9 mouse cellular contexts compared by ENCODE assay signal in genomic region chr6:125081394-125081793, GRCm38 (mm10). TPM values are rescaled to one million over a fixed set of nuclear protein-coding genes. Genes with fewer than 3 reads are reported as not detected.
DNase-seq lines count a peak whose midpoint lies in the region; ATAC-seq lines count a peak whose summit lies in the region.
"Had no signal": no experiment of that assay in that cellular context is flagged by ENCODE, and none has a peak within 500 bp of the region (broad histone marks: within the 10 kb centered on the region; RNA-seq: fewer than 3 reads in every experiment).

No protein-coding gene starts in this region.

- peak overlapping the region; percentile 44 for H3K4me3 ChIP-seq in heart, embryonic 15.5 days
- H3K4me3 ChIP-seq in embryonic facial prominence, embryonic 10.5 days = peak overlapping the region; percentile 64
- H3K4me3 ChIP-seq in hindbrain, embryonic 13.5 days = peak overlapping the region; percentile 43
- peak overlapping the region; percentile 43 for H3K4me3 ChIP-seq in midbrain, embryonic 12.5 days

- no peaks in the 10 kb centered on the region for H3K36me3 ChIP-seq in heart, embryonic 15.5 days
- H3K36me3 ChIP-seq in embryonic facial prominence, embryonic 10.5 days (replicated peaks) = no peaks in the 10 kb centered on the region
- H3K36me3 ChIP-seq in hindbrain, embryonic 13.5 days = no peaks in the 10 kb centered on the region
- no peaks in the 10 kb centered on the region for H3K36me3 ChIP-seq in midbrain, embryonic 12.5 days

- no peaks in the 10 kb centered on the region for H3K9me3 ChIP-seq in heart, embryonic 15.5 days (replicated peaks)
- no peaks in the 10 kb centered on the region for H3K9me3 ChIP-seq in embryonic facial prominence, embryonic 10.5 days
- no peaks in the 10 kb centered on the region for H3K9me3 ChIP-seq in hindbrain, embryonic 13.5 days
- no peaks in the 10 kb centered on the region for H3K9me3 ChIP-seq in midbrain, embryonic 12.5 days
- H3K9me3 ChIP-seq: G1E had no signal

- peaks cover 16% of the 10 kb centered on the region; the same call in 1 of the 2 replicates for H3K27me3 ChIP-seq in heart, embryonic 15.5 days
- peaks cover 24% of the 10 kb centered on the region for H3K27me3 ChIP-seq in embryonic facial prominence, embryonic 10.5 days (replicated peaks; ENCODE audit: low read depth, poor library complexity, severe bottlenecking)
- 0 out of 2 replicates have a peak, but pooled peaks cover 6% of the 10 kb centered on the region for H3K27me3 ChIP-seq in hindbrain, embryonic 13.5 days
- 0 out of 2 replicates have a peak, but pooled peaks cover 5% of the 10 kb centered on the region for H3K27me3 ChIP-seq in midbrain, embryonic 12.5 days

- H3K27ac ChIP-seq in heart, embryonic 15.5 days = peak overlapping the region; percentile 52
- peak overlapping the region; percentile 88 for H3K27ac ChIP-seq in embryonic facial prominence, embryonic 10.5 days (replicated peaks)
- H3K27ac ChIP-seq in hindbrain, embryonic 13.5 days = peak overlapping the region; percentile 94
- peak overlapping the region; percentile 91 for H3K27ac ChIP-seq in midbrain, embryonic 12.5 days (replicated peaks)

- H3K4me2 ChIP-seq in heart, embryonic 15.5 days = peak overlapping the region; percentile 70
- H3K4me2 ChIP-seq in hindbrain, embryonic 13.5 days = peak overlapping the region; percentile 71
- H3K4me2 ChIP-seq in midbrain, embryonic 12.5 days (replicated peaks) = peak overlapping the region; percentile 67

- DNase-seq in heart, adult 18-20 months = no peak
- no peak for DNase-seq in embryonic facial prominence, embryonic 10.5 days (ENCODE audit: low spot score)
- DNase-seq in urinary bladder, postnatal 10 days (ENCODE audit: low spot score) = no peak
- DNase-seq in left cerebral cortex, postnatal 25 days (ENCODE audit: low spot score in 2 of 2) = no peak

- WGBS in heart, embryonic 15.5 days = 23% methylated on average over 25 of the region's 25 CpGs
- WGBS in embryonic facial prominence, embryonic 10.5 days = 27% methylated on average over 25 of the region's 25 CpGs
- WGBS in hindbrain, embryonic 13.5 days = 21% methylated on average over 25 of the region's 25 CpGs
- 26% methylated on average over 25 of the region's 25 CpGs for WGBS in midbrain, embryonic 12.5 days

- H3K9ac ChIP-seq in heart, embryonic 15.5 days = peak overlapping the region; percentile 49
- H3K9ac ChIP-seq in hindbrain, embryonic 13.5 days = peak overlapping the region; percentile 77
- peak overlapping the region; percentile 68 for H3K9ac ChIP-seq in midbrain, embryonic 12.5 days (replicated peaks)

- H3K4me1 ChIP-seq in heart, embryonic 15.5 days (replicated peaks) = peaks cover 14% of the 10 kb centered on the region
- H3K4me1 ChIP-seq in embryonic facial prominence, embryonic 10.5 days = peaks cover 22% of the 10 kb centered on the region
- peaks cover 18% of the 10 kb centered on the region for H3K4me1 ChIP-seq in hindbrain, embryonic 13.5 days (replicated peaks)
- H3K4me1 ChIP-seq in midbrain, embryonic 12.5 days = 0 out of 2 replicates have a peak, but pooled peaks cover 7% of the 10 kb centered on the region

- intact Hi-C loops in left cerebral cortex, postnatal 25 days (cut with DNase I) = loop anchor here (5.0 to 10.0 kb wide), 2 partner anchors 77 to 224 kb away; partner anchors contain the start of genes P3h3 and Zfp384

- ATAC-seq in heart, embryonic 15.5 days (replicated peaks; ENCODE audit: insufficient number of reproducible peaks, insufficient read depth, low FRiP score, low read depth) = 0 out of 2 replicates have a peak, but pooled peaks have one; percentile 12
- ATAC-seq in hindbrain, embryonic 13.5 days (ENCODE audit: low FRiP score) = peak; percentile 73
- peak; percentile 47 for ATAC-seq in midbrain, embryonic 12.5 days (ENCODE audit: low FRiP score, low read depth)
- no peak for ATAC-seq in megakaryocyte progenitor cell, adult 5-6 weeks (replicated peaks; ENCODE audit: poor library complexity)

RNA-seq across cellular contexts. Expression of gene Lpar5, which starts 13.7 kb away (rescaled TPM):
- 0.35 and 0.90 TPM in 2 replicates for polyA plus RNA-seq in heart, embryonic 15.5 days (2015; fragmentation: Nextera tagmentation; extraction: Ambion mirVana)
- under 1 TPM; 0.25 to 0.62 TPM for total RNA-seq in heart, adult 18-20 months (2021)
- polyA plus RNA-seq in embryonic facial prominence, embryonic 10.5 days (2016; fragmentation: Nextera tagmentation; extraction: Ambion mirVana) = 0.10 and 0.21 TPM in 2 replicates
- polyA plus RNA-seq in hindbrain, embryonic 13.5 days (2015; fragmentation: Nextera tagmentation; extraction: Ambion mirVana) = 0.55 and 0.65 TPM in 2 replicates
- 0.16 and 0.26 TPM in 2 replicates for polyA plus RNA-seq in midbrain, embryonic 12.5 days (2016; fragmentation: Nextera tagmentation; extraction: Ambion mirVana)
- total RNA-seq in left cerebral cortex, postnatal 25 days (2021) = under 1 TPM; 0.60 to 0.96 TPM
- total RNA-seq in megakaryocyte progenitor cell, adult 5-6 weeks (2015) = 6.7 and 10.6 TPM in 2 replicates
- 3.5 and 6.7 TPM in 2 replicates for total RNA-seq in megakaryocyte progenitor cell, adult 5-6 weeks (2017)

RNA-seq across cellular contexts. Expression of gene Chd4, which starts 14.4 kb away (rescaled TPM):
- polyA plus RNA-seq in heart, embryonic 15.5 days (2015; fragmentation: Nextera tagmentation; extraction: Ambion mirVana) = 61.1 and 63.4 TPM in 2 replicates
- total RNA-seq in heart, adult 18-20 months (2021) = 100 to 1,000 TPM; 105 to 111 TPM
- polyA plus RNA-seq in embryonic facial prominence, embryonic 10.5 days (2016; fragmentation: Nextera tagmentation; extraction: Ambion mirVana) = 102 and 105 TPM in 2 replicates
- polyA plus RNA-seq in hindbrain, embryonic 13.5 days (2015; fragmentation: Nextera tagmentation; extraction: Ambion mirVana) = 123 and 126 TPM in 2 replicates
- polyA plus RNA-seq in midbrain, embryonic 12.5 days (2016; fragmentation: Nextera tagmentation; extraction: Ambion mirVana) = 127 and 132 TPM in 2 replicates
- total RNA-seq in left cerebral cortex, postnatal 25 days (2021) = 100 to 1,000 TPM; 154 to 161 TPM
- total RNA-seq in megakaryocyte progenitor cell, adult 5-6 weeks (2015) = 85.7 and 91.6 TPM in 2 replicates
- 299 and 375 TPM in 2 replicates for total RNA-seq in megakaryocyte progenitor cell, adult 5-6 weeks (2017)

RNA-seq across cellular contexts. Expression of gene Acrbp, which starts 31.9 kb away (rescaled TPM):
- polyA plus RNA-seq in heart, embryonic 15.5 days (2015; fragmentation: Nextera tagmentation; extraction: Ambion mirVana) = 5.2 and 7.1 TPM in 2 replicates
- total RNA-seq in heart, adult 18-20 months (2021) = 1 to 10 TPM in 1 of 2 experiments, under 1 TPM in 1; 0.99 to 2.7 TPM
- 15.9 and 17.8 TPM in 2 replicates for polyA plus RNA-seq in embryonic facial prominence, embryonic 10.5 days (2016; fragmentation: Nextera tagmentation; extraction: Ambion mirVana)
- 17.5 and 19.7 TPM in 2 replicates for polyA plus RNA-seq in hindbrain, embryonic 13.5 days (2015; fragmentation: Nextera tagmentation; extraction: Ambion mirVana)
- polyA plus RNA-seq in midbrain, embryonic 12.5 days (2016; fragmentation: Nextera tagmentation; extraction: Ambion mirVana) = 18.0 and 18.9 TPM in 2 replicates
- total RNA-seq in left cerebral cortex, postnatal 25 days (2021) = 10 to 100 TPM in 1 of 2 experiments, 1 to 10 TPM in 1; 8.4 to 12.3 TPM
- 8.1 and 9.5 TPM in 2 replicates for total RNA-seq in megakaryocyte progenitor cell, adult 5-6 weeks (2015)
- total RNA-seq in megakaryocyte progenitor cell, adult 5-6 weeks (2017) = 3.6 and 5.8 TPM in 2 replicates

RNA-seq across cellular contexts. Expression of gene Ing4, which starts 41.8 kb away (rescaled TPM):
- polyA plus RNA-seq in heart, embryonic 15.5 days (2015; fragmentation: Nextera tagmentation; extraction: Ambion mirVana) = 79.2 and 83.1 TPM in 2 replicates
- total RNA-seq in heart, adult 18-20 months (2021) = 10 to 100 TPM; 22.4 to 26.6 TPM
- polyA plus RNA-seq in embryonic facial prominence, embryonic 10.5 days (2016; fragmentation: Nextera tagmentation; extraction: Ambion mirVana) = 125 and 137 TPM in 2 replicates
- polyA plus RNA-seq in hindbrain, embryonic 13.5 days (2015; fragmentation: Nextera tagmentation; extraction: Ambion mirVana) = 168 and 175 TPM in 2 replicates
- 163 and 171 TPM in 2 replicates for polyA plus RNA-seq in midbrain, embryonic 12.5 days (2016; fragmentation: Nextera tagmentation; extraction: Ambion mirVana)
- total RNA-seq in left cerebral cortex, postnatal 25 days (2021) = 10 to 100 TPM; 54.0 to 62.1 TPM
- total RNA-seq in megakaryocyte progenitor cell, adult 5-6 weeks (2015) = 22.8 and 25.2 TPM in 2 replicates
- total RNA-seq in megakaryocyte progenitor cell, adult 5-6 weeks (2017) = 44.4 and 49.8 TPM in 2 replicates

RNA-seq across cellular contexts. Expression of gene Nop2, which starts 50.3 kb away (rescaled TPM):
- 35.0 and 43.6 TPM in 2 replicates for polyA plus RNA-seq in heart, embryonic 15.5 days (2015; fragmentation: Nextera tagmentation; extraction: Ambion mirVana)
- total RNA-seq in heart, adult 18-20 months (2021) = 10 to 100 TPM; 19.2 to 20.1 TPM
- polyA plus RNA-seq in embryonic facial prominence, embryonic 10.5 days (2016; fragmentation: Nextera tagmentation; extraction: Ambion mirVana) = 94.1 and 99.4 TPM in 2 replicates
- 47.9 and 48.6 TPM in 2 replicates for polyA plus RNA-seq in hindbrain, embryonic 13.5 days (2015; fragmentation: Nextera tagmentation; extraction: Ambion mirVana)
- polyA plus RNA-seq in midbrain, embryonic 12.5 days (2016; fragmentation: Nextera tagmentation; extraction: Ambion mirVana) = 54.1 and 56.4 TPM in 2 replicates
- 10 to 100 TPM; 27.1 to 28.0 TPM for total RNA-seq in left cerebral cortex, postnatal 25 days (2021)
- 42.8 and 43.7 TPM in 2 replicates for total RNA-seq in megakaryocyte progenitor cell, adult 5-6 weeks (2015)
- total RNA-seq in megakaryocyte progenitor cell, adult 5-6 weeks (2017) = 82.3 and 83.8 TPM in 2 replicates
